Mouse (Mus musculus): ENCODE measurements around the gene Vps52.
"Not testable (repeated sequence)": the region's sequence is repeated elsewhere in the genome, so short reads cannot be mapped to it uniquely, and the experiment has no call there.

The Vps52 gene

DNA sequence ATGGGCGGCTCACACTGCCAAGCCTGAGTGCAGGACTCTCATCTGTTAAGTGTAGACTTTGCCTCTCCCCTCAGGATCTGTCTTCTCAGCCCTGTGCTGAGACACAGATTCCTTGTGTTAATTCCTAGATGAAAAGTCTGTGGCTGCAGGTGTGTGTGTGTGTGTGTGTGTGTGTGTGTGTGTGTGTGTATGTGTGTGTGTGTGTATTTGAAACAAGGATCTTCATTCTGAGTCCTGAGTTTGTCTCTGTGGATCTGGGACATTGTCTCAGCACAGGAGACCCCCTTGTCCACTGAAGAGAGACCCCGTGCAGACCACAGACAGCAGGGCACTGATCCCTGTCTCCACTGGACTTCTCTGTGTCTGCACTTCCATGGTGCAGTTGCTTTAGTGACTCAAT is 45.2 kb downstream of the Vps52 start:
- DNase-seq (ENCODE audit: inconsistent ontology term): not testable (repeated sequence)

- DNase-seq (ENCODE audit: inconsistent ontology term): no peak
Observed at GRCm38 (mm10) chr17:34003426-34003825, 47.8 kb downstream of the Vps52 start.

GRCm38 (mm10) chr17:34006570-34006969 is 51.0 kb downstream of the Vps52 start:
- DNase-seq (ENCODE audit: inconsistent ontology term): no peak

GRCm38 (mm10) chr17:34010156-34010555 is 54.5 kb downstream of the Vps52 start:
- DNase-seq (ENCODE audit: inconsistent ontology term): no peak

- no peak for DNase-seq (ENCODE audit: inconsistent ontology term)
Observed at GRCm38 (mm10) chr17:34013436-34013835, 57.8 kb downstream of the Vps52 start.

Measured in Muller cell, postnatal 12 days (primary cell).